8 mouse cellular contexts compared by ENCODE assay signal in the genomic region with DNA sequence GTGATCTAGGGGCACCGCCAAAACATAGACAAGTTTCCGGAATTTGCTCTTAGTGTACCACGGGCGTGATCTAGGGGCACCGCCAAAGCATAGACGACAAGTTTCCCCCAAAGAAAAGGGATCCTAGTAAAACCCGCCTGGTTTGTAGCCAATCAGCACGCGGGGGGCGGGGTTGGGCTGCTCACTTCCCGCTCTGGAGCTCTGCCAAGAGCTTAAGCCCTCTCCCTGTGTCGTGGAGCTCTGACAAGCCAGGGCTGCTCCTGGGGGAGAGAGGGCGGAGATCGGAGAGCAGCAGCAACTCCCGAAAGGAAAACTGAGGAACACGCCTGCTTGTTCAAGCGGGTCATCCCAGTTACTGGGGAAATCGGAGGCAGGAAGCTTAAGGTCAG. TPM values are rescaled to one million over a fixed set of nuclear protein-coding genes. Genes with fewer than 3 reads are reported as not detected.
A peak's percentile ranks its signal among the peaks of the same experiment; 100 is the strongest.
DNase-seq lines count a peak whose midpoint lies in the region; ATAC-seq lines count a peak whose summit lies in the region.

No protein-coding gene starts in this region.

- 0% methylated on average over 18 of the region's 18 CpGs for WGBS in midbrain, embryonic 10.5 days

- H3K9me3 ChIP-seq in midbrain, embryonic 10.5 days (replicated peaks): no peaks in the 10 kb centered on the region

- 0 out of 2 replicates have a peak, but pooled peaks cover 5% of the 10 kb centered on the region for H3K27me3 ChIP-seq in midbrain, embryonic 10.5 days (ENCODE audit: low read depth, poor library complexity, severe bottlenecking)

- intact Hi-C loops in gastrocnemius, postnatal 14 days (cut with DNase I; ENCODE audit: low total_unique reads): no loop called here
- intact Hi-C loops in left cerebral cortex, postnatal 36 days (cut with DNase I): no loop called here

- peak overlapping the region; percentile 51 for H3K4me3 ChIP-seq in midbrain, embryonic 10.5 days

- DNase-seq in gastrocnemius, postnatal 14 days: peak; percentile 93
- DNase-seq in left cerebral cortex, postnatal 36 days (ENCODE audit: low spot score in 2 of 2): peak; percentile 48 to 68
- DNase-seq in midbrain, embryonic 10.5 days (ENCODE audit: low spot score): peak; percentile 93
- DNase-seq in right cerebral cortex, postnatal 36 days (ENCODE audit: low spot score in 2 of 2): peak; percentile 56 to 67
- peak; percentile 89 for DNase-seq in yolk sac, embryonic 10.5 days (ENCODE audit: low spot score)

- H3K36me3 ChIP-seq in midbrain, embryonic 10.5 days: peaks cover 2% of the 10 kb centered on the region; the same call in 1 of the 2 replicates

- ATAC-seq in activated CD4-positive, CD25-positive, alpha-beta regulatory T cell, adult 4 months: peak; percentile 13
- peak; percentile 43 for ATAC-seq in common myeloid progenitor, adult 5-6 weeks (replicated peaks; ENCODE audit: low read depth, poor library complexity, severe bottlenecking)
- peak; percentile 13 for ATAC-seq in inflammation-experienced regulatory T-cells, adult 6 months

- H3K4me1 ChIP-seq in midbrain, embryonic 10.5 days: peaks cover 49% of the 10 kb centered on the region

- H3K27ac ChIP-seq in midbrain, embryonic 10.5 days (replicated peaks): peak overlapping the region; percentile 90

RNA-seq across cellular contexts. Expression of gene Banp, which starts 1.8 kb away (rescaled TPM):
- polyA plus RNA-seq in activated CD4-positive, CD25-positive, alpha-beta regulatory T cell, adult 4 months (2017; shearing (Covaris generic)): 10 to 100 TPM; 24.3 to 30.2 TPM
- total RNA-seq in common myeloid progenitor, adult 5-6 weeks (2017): 13.4 and 25.0 TPM in 2 replicates
- 1 to 10 TPM; 8.3 to 8.4 TPM for total RNA-seq in gastrocnemius, postnatal 14 days (2021)
- polyA plus RNA-seq in inflammation-experienced regulatory T-cells, adult 6 months (2017; shearing (Covaris generic)): 10 to 100 TPM; 35.0 to 37.5 (median 36.2) TPM
- total RNA-seq in left cerebral cortex, postnatal 36 days (2021): 10 to 100 TPM; 25.8 to 47.8 TPM
- 53.2 and 64.6 TPM in 2 replicates for polyA plus RNA-seq in midbrain, embryonic 10.5 days (2016; fragmentation: Nextera tagmentation; extraction: Ambion mirVana)

RNA-seq across cellular contexts. Expression of gene Car5a, which starts 3.0 kb away (rescaled TPM):
- polyA plus RNA-seq in activated CD4-positive, CD25-positive, alpha-beta regulatory T cell, adult 4 months (2017; shearing (Covaris generic)): under 1 TPM in 1 of 2 experiments, not detected in 1; 0.40 TPM
- not detected in 2 replicates for total RNA-seq in common myeloid progenitor, adult 5-6 weeks (2017)
- total RNA-seq in gastrocnemius, postnatal 14 days (2021): not detected
- polyA plus RNA-seq in inflammation-experienced regulatory T-cells, adult 6 months (2017; shearing (Covaris generic)): not detected
- total RNA-seq in left cerebral cortex, postnatal 36 days (2021): not detected
- 0.27 and 0.30 TPM in 2 replicates for polyA plus RNA-seq in midbrain, embryonic 10.5 days (2016; fragmentation: Nextera tagmentation; extraction: Ambion mirVana)

RNA-seq across cellular contexts. Expression of gene Slc7a5, which starts 40.3 kb away (rescaled TPM):
- 1 to 10 TPM; 4.7 to 6.6 TPM for polyA plus RNA-seq in activated CD4-positive, CD25-positive, alpha-beta regulatory T cell, adult 4 months (2017; shearing (Covaris generic))
- 27.6 and 44.5 TPM in 2 replicates for total RNA-seq in common myeloid progenitor, adult 5-6 weeks (2017)
- total RNA-seq in gastrocnemius, postnatal 14 days (2021): 1 to 10 TPM; 4.2 to 5.7 TPM
- polyA plus RNA-seq in inflammation-experienced regulatory T-cells, adult 6 months (2017; shearing (Covaris generic)): 1 to 10 TPM; 2.5 to 4.4 (median 2.6) TPM
- total RNA-seq in left cerebral cortex, postnatal 36 days (2021): 10 to 100 TPM; 61.9 to 73.8 TPM
- 29.3 and 32.7 TPM in 2 replicates for polyA plus RNA-seq in midbrain, embryonic 10.5 days (2016; fragmentation: Nextera tagmentation; extraction: Ambion mirVana)

Comparison
In these comparisons a context has a peak if more than half of its experiments do, and no peak if none do; other contexts are left out.
1. Peak in every context shown above with its lines: DNase-seq, ATAC-seq, H3K4me3 ChIP-seq and H3K27ac ChIP-seq.